Mouse (Mus musculus) left cerebral cortex, postnatal 14 days (tissue): ENCODE measurements around the gene Irak2. TPM values are rescaled to one million over a fixed set of nuclear protein-coding genes. Genes with fewer than 3 reads are reported as not detected.
A peak's percentile ranks its signal among the peaks of the same experiment; 100 is the strongest.

Experiments
- DNase-seq, 2 experiments: peaks; one replicate each; pipeline ENCODE4 v3.0.0; 2021 to 2022; ENCODE audit warnings: low spot score in 2 of 2, mixed read lengths in 1 of 2
- intact Hi-C: fragments of 180-260 bp; cut with DNase I; formaldehyde crosslinking; loops from one replicate; pipeline ENCODE4 v1.15.1; 2025
- microRNA-seq, 2 experiments: library from miRNA; unstranded; fragments of <30 nt; microRNA quantifications; one replicate each; pipeline ENCODE4 v1.2.0; 2022
- total RNA-seq, 2 experiments: library from RNA; stranded (reverse); gene quantifications; 2 replicates each; pipeline ENCODE4 v1.2.3; 2021

Irak2 gene
- total RNA-seq, 2 experiments from 2014 or later = 19.5 to 23.5 TPM

DNA sequence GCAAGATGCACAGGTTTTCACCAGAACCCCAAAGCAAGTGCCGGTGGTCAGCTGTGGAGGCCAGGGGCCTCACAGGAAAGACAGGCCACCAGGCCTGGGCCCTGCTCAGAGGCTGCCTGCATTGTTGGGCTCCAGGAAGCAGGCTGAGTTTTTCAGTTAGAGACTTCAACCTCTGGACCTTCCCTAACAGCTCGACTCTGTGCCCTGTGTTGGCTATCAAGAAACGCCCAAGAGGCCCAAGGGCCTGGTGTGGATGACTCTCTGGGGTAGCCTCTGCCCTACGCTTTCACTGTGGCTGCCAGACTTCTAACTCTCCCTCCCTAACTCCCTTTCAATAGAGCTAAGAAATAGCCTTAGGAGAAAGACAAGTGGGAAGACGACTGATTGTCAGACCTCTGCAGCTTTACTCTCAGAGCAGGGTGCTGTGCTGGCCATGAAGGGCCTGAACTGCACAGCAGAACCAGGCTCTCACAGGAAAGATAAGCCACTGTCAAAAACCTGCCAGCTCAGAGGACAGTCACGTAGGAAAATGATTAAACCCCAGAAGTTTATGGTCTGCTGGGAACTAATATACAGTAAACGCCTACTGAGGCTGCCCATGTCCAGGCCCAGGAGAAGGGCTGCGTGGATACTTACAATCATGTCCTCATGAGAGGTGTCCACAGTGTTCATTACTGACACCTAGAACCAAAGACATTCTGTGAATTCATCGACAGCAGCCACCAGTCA lies 99.2 kb downstream of the Irak2 start:
- intact Hi-C loops = no loop called here

DNA sequence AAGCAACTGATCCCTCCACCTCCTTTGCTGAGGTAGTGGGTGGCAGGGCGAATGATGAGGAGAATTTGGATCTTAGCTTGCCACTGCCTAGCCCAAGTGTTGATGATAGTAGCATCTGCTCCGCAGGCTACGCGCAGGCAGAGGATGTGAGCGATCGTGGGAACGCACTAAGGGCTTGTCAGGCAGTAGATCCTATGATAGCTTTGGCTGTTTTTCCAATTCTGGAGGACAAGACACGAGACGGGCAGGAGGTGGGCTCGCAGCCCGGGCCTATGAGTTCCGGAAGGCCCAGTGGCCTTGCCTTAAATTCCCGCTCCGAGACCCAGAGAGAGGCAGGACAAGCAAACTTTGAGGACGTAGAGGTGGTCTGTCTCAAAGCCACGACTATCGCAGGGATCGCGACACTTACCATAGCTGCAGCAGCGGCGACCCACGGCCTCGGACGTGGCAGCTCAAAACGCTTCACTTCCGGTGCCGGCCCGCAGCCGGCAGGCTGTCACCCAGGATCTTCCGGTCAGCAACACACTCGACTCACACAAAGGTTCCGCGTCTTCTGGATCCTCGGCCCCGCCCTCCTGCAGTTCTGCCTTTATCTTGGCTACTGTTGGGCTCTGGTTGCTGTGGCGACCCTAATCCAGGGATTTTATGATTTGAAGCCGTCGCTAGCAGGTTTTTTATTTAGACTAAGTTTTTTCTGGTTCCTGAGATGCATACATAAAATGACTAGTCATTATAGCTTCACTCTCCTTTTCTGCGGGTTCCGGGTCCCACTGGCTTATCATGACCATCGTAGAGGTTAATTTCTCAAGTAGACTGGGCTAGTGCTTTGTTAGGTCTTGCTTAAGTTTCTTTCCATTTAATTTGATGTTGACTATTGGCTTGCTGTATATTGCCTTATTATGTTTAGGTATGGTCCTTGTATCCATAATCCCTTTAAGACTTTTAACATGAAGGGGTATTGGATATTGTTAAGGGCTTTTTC lies 102.3 kb downstream of the Irak2 start, which contains the start of gene Sec13:
Gene Sec13 (minus strand): TSS at position 508 of the 982 bp plus-strand sequence.
- intact Hi-C loops = no loop called here
- peak; percentile 91 to 92 for DNase-seq

More for the DNA sequence above, 99.2 kb downstream of the Irak2 start:
- no peak for DNase-seq

DNA sequence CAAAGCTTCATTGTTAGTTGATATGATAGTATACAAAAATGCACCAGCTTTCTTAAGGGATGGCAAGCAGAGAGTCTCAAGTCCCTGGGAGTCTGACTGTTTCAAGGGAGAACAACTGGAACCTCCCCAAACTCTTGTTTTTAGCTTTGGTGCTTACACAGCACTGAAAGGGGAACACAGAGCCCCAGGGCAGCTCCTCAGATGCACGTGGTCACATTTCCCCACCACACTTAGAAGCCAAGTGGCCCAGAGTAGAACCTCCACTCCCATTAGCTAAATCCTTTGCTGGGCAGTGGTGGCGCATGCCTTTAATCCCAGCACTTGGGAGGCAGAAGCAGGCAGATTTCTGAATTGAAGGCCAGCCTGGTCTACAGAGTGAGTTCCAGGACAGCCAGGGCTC lies 103.2 kb downstream of the Irak2 start:
- intact Hi-C loops = no loop called here
- DNase-seq = peak; percentile 31 to 49

DNA sequence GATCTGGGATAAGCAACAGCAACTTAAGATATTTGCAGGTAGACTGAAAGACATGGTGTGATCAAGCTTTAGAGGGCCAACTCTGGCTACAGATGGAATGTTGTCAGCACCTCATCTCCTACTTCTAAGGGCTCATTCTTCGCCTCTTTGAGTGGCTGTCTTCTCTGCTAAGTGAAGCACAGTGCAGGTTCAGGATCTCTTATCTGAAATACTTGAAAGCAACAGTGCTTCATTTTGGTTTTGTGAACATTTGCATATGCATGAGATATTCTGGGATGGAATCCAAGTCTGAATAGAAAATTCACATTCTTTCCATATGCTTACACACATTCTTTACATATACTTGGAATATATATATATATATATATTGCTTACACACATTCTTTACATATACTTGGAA lies 104.1 kb downstream of the Irak2 start:
- DNase-seq = peak in 1 of 2 experiments; percentile 81
- intact Hi-C loops = no loop called here

DNA sequence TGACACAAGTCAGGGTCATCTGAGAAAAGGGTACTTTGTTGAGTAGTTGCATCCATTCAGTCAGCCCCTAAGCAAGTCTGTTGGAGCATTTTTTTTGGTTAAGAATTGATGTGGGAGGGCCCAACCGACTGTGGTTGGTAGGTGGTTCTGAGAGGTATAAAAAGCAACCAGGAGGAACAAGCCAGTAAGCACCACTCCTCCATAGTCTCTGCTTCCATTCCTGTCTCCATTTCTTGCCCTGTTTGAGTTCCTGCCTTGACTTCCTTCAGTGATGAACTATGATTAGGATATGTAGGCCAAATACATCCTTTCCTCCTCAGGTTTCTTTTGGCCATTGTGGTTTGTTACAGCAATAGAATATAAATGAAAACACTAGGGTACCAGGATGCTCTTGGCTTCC lies 104.8 kb downstream of the Irak2 start:
- intact Hi-C loops = no loop called here
- peak in 1 of 2 experiments; percentile 24 for DNase-seq

Small RNA genes lying within 50 kb of the gene (microRNA-seq; reads per million reads assigned to microRNA genes)
- 2.1 to 2.7 reads per million in 2 experiments for gene Mir7042

Other genes with a start within 250 kb of the Irak2 start
- 1 to 10 TPM; 6.5 to 7.8 TPM for gene Ttll3, start 249.2 kb upstream of the Irak2 start, total RNA-seq
- 10 to 100 TPM; 13.4 to 16.5 TPM for gene Rpusd3, start 219.1 kb upstream of the Irak2 start, total RNA-seq
- gene Cidec, start 202.7 kb upstream of the Irak2 start, total RNA-seq = not detected
- gene Jagn1, start 195.9 kb upstream of the Irak2 start, total RNA-seq = 10 to 100 TPM; 47.9 to 48.3 TPM
- under 1 TPM; 0.53 to 0.55 TPM for gene Il17re, start 180.0 kb upstream of the Irak2 start, total RNA-seq
- 1 to 10 TPM; 3.9 to 5.4 TPM for gene Il17rc, start 167.0 kb upstream of the Irak2 start, total RNA-seq
- gene Creld1, start 155.2 kb upstream of the Irak2 start, total RNA-seq = 100 to 1,000 TPM; 107 to 111 TPM
- 10 to 100 TPM; 48.0 to 48.6 TPM for gene Prrt3, start 136.5 kb upstream of the Irak2 start, total RNA-seq
- 10 to 100 TPM; 85.3 to 86.4 TPM for gene Emc3, start 106.8 kb upstream of the Irak2 start, total RNA-seq
- gene Fancd2, start 106.8 kb upstream of the Irak2 start, total RNA-seq = 1 to 10 TPM; 2.2 to 3.2 TPM
- gene Fancd2os, start 37.8 kb upstream of the Irak2 start, total RNA-seq = under 1 TPM in 1 of 2 experiments, not detected in 1; 0.42 TPM
- 100 to 1,000 TPM; 236 to 243 TPM for gene Brk1, start 33.7 kb upstream of the Irak2 start, total RNA-seq
- gene Vhl, start 14.5 kb upstream of the Irak2 start, total RNA-seq = 10 to 100 TPM; 48.4 to 51.9 TPM
- gene Tatdn2, start 58.6 kb downstream of the Irak2 start, total RNA-seq = 10 to 100 TPM; 70.4 to 71.4 TPM
- gene Ghrl, start 81.4 kb downstream of the Irak2 start, total RNA-seq = not detected
- 10 to 100 TPM; 75.4 to 78.0 TPM for gene Sec13, start 102.3 kb downstream of the Irak2 start, total RNA-seq